Mouse (Mus musculus) ovary, postnatal 14 days (tissue): ENCODE data around the gene Cfap54.

Experiments used
- DNase-seq: peaks from one replicate; pipeline ENCODE4 v3.0.0; 2022; ENCODE audit warnings: low spot score

Cfap54 gene

GRCm38 (mm10) chr10:93053315-93053714 lies 28.1 kb downstream of the Cfap54 start:
- DNase-seq, result no peak

DNA sequence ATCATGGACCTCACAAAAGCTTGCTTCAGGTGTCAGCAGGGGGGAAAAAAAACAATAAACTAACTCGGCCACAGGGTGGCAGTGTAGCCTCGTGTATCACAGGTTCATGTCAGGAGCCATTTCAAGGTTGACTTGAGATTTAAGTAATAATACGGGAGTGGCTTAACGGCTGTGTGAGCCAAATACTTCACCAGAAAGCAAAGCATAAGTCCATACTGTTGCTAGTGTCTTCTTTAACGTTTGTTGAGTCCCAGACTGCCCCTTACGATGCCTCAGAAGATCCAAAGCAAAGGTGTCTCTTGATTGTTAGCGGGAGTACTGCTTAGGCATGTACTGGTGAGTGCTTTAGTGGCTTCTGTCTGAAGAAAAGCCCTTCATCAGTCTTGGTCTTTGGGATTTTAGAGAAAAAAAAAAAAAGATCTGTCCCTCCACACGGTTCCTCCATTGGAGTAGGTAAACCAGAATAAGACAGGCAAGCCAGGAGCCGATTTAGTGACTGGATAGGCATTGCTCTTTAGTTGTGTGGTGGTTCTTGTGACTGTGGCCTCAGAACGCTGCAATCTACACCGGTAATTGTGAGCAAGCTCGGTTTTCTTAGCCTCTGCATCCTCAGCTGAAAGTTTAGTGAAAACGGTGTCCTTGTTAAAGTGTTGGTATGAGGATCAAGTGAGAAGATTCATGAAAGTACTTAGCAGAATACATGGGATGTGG lies 30.2 kb downstream of the Cfap54 start:
- peak; percentile 69 for DNase-seq

- DNase-seq, result no peak
Measured at GRCm38 (mm10) chr10:93050571-93050970, 30.8 kb downstream of the Cfap54 start.

- DNase-seq, result no peak
Measured at GRCm38 (mm10) chr10:93043195-93043594, 38.2 kb downstream of the Cfap54 start.

- no peak for DNase-seq
Measured at GRCm38 (mm10) chr10:93041850-93042249, 39.6 kb downstream of the Cfap54 start.

DNA sequence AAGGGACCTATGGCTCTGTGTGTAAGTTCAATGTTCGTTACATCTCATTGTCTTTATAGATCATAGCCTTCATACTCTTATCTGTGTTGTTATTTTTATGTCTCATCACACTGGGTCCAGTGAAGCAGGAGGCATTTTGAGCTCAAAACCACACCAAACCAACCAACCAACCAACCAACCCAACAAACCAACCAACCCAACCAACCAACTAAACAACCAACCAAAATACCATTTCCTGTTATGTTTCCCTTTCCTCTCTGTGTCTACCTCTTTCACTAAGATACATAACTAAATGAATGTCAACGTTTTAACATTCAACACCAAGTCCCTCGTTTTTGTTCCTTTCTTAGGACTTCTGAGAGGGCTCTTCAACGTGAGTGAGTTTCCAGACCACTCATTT lies 40.0 kb downstream of the Cfap54 start:
- DNase-seq, result no peak

DNA sequence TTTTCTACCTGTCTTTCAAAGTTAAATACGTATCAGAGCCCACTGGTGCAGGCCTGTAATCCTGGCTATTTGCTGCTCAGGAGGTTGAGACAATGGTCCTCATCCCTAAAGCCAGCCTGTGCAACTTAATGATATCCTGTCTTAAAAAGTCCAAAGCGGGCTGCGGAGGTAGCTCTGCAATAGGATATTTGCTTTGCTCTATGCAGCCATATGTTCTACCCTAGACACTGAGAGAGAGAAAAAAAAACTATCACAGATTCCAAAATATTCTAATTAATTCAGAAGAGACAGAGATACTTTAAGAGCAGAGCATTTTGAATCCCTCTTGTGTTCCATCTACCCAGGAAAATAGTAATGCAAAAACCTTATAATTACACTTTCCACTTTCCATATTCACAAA lies 44.9 kb downstream of the Cfap54 start:
- no peak for DNase-seq

DNA sequence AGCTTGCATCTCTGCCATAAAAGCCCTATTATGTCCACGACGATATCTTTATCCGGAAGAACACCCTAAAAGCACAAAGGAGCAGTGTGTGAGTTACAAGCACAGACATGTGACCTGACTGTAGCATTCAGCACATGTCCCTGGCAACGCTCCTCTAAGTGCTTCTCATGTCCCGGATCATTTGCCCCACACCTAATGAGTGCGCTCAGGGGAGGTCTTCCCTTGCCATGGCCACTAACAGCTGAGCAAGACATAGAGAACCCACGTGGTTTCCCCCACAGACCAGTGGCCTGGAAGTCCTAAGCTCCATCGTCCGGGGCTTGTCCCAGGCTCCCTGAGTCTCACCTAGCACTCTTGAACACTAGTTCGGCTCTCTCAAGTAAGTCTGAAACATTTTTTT lies 45.9 kb downstream of the Cfap54 start:
- DNase-seq, result no peak

DNA sequence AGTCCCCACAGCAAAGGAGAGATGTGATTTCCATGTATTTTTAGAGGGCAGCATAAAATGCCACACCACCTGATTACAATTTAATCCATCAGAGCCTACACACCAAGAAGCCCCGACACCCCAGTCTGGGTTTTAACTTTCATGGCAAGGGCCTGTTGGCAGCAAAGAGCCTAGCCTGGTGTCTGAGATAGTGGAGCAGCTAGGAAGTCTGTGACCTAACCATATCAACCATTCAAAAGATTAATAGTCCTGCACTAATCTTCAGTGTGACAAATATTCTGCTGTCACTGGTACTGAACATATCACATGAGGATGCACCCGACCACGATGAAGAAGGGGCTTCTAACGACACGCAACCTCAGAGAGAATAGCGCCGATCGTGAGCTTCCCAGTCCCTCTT lies 58.1 kb downstream of the Cfap54 start:
- no peak for DNase-seq

GRCm38 (mm10) chr10:93014059-93014795 lies 67.2 kb downstream of the Cfap54 start:
- peak; percentile 55 for DNase-seq

GRCm38 (mm10) chr10:93011085-93011484 lies 70.3 kb downstream of the Cfap54 start:
- DNase-seq, result no peak

DNA sequence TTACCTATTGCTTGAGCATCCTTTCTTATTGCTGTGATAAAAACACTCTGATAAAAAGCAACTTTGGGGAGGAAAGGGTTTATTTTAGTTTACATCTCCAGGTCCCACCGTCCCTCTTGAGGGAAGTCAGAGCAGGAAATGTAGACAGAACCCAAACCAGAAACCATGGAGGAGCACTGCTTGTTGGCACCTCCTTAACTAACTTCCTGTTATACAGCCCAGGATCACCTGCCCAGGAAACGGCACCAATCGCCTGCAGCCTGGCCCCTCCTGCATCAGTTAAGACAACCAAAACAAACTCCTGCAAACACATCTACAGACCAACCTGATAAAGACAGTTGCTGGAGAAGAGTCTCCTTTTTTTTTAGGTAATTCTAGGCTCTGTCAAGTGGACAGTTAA lies 74.4 kb downstream of the Cfap54 start:
- DNase-seq, result no peak

- no peak for DNase-seq
Measured at GRCm38 (mm10) chr10:93006405-93006804, 75.0 kb downstream of the Cfap54 start.

DNA sequence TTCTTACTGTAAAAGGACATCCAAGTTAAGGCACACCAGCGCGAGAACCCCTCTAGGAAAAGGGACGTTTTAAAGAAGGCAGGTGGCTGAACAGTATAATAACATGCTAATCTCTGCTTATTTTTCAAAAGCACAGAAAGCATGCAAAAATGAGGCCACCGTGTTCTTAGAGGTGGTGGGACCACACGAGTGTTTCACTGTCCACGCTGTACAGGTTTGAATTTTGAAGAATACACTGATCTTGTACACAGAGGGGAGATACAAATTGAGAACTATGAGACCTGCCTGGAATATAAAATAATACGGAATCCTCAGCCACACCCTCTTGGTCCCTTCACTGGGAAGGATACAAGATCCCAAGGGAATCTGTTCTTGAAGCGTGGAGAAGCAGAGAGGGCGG lies 82.9 kb downstream of the Cfap54 start:
- DNase-seq, result no peak

DNA sequence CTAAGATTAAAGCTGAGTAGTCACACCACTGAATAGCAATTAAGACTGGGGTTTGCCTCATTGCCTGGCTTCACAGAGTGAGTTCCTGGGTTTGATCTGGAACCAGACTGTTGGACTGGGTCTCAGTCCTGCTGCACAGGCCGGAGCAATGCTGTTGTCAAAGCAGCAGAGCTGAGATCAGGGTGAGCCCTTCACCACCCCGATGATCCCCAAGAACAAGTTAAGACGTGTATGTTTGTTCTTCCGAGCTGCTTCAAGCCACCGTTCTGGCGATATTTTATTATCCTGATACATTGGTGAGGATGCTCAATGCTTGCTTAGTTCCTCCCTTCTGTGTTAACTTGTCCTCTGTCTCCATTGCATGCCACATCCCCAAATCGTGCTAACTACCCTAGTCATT lies 86.2 kb downstream of the Cfap54 start:
- DNase-seq, result no peak

- DNase-seq, result no peak
Measured at GRCm38 (mm10) chr10:92994340-92994739, 87.1 kb downstream of the Cfap54 start.

- no peak for DNase-seq
Measured at GRCm38 (mm10) chr10:92992526-92992925, 88.9 kb downstream of the Cfap54 start.

DNA sequence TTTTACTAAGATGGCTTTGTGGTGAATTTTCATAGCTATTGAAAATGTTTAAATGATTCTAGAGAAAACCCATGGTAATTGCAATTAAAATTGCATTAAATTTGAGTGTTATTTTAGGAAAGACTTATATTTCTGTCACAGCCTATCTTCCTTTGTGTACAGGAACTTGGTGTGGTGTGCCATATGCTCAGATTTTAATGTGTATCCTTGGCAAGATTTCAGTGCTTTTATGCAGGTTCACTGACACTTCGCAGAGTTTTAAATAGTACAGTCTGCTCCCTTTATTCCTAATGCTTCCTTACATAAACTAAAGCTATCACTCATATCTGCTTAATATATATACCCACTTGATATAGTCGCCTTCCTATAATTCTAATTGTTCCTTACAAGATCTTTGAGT lies 90.8 kb downstream of the Cfap54 start:
- DNase-seq, result no peak

DNA sequence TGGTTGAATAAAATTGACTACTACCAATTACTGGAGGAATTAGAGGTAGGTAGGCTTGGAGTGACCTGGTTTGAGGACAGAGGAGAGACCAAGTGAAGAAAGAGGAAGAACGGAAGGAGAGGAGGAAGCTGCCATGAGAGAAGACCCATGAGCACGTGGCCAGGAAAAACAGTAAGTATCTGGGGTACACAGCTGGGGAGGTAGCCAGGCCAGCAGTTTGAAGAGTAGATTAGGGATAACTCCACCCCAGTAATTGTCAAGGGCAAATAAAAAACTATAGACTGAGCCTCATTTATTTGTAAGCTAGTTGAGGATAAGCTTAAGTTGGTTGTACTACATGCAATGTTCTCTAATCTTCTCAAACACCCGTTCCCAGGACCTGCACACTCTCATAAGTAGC lies 116.3 kb downstream of the Cfap54 start:
- no peak for DNase-seq

DNA sequence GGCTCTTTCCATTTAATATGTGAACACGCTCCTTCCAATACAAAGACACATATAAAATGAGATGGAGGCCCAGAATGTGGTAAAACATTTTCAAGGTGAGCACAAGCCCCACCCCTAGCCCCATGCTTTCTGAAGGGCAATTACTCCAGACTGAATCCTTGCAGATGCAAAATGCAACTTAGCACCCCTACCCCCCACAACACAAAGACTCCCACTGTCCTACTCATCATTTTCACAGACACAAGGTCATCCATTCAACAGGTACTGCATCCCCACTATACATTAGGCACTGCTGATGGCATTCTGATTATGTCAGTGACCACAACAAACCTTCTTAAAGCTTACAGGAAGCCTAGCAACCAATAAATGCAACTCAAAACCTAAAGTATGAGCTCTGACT lies 131.4 kb downstream of the Cfap54 start:
- DNase-seq, result no peak

DNA sequence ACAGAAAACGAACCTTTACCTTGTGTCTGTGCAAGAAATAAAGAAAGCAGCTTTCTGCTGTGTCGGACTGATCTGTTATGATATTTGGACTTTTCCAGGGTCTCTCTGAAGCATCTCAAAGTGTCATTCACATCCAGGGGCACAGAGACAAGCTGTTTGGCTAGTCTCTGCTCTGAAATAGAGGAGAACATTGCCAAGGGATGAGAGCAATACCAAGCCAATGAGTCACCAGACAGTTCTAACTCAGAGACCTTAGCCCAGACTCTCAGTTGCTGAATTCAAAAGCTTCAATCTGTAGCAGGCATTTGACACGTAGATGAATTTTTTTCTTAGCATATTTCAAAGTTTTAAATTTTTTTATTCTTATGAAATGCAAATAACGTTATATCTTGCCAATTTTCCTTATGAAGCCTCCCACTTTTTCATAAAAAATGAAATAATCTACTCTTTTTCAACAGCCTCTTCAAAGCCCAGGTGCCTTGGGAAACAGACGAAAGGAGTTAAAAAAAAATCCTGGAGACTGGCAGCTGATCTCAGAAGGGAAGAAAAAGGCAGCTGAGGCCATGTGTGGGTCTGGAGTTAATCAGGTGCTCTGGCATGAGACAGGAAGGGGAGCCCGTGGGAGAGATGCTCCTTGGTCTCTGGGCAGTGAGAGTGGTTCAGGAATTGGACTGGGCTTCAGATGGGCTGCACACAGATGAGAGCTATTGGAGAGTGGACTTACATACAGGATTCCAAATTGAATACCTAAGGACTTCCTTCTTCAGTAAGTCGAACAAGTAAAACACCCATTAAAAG lies 138.4 kb downstream of the Cfap54 start:
- DNase-seq, result no peak

DNA sequence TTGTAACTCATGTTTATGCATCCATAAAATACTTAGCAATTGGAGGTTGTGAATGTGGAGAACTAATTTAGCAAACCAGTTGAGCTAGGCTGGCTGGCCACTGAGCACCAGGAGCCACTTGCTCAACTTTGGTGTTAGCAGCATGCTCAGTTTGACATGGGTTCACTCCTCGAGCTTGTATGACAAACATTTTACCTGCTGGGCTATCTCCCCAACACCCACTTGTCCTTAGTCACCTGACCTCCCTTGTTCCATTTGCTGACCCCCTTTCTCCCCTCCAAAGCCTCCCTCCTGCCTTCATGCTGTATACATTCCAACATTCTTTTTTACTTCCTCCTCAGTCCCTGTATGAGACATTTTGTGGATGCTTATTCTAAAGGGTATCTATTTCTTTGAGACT lies 139.8 kb downstream of the Cfap54 start:
- DNase-seq, result no peak

DNA sequence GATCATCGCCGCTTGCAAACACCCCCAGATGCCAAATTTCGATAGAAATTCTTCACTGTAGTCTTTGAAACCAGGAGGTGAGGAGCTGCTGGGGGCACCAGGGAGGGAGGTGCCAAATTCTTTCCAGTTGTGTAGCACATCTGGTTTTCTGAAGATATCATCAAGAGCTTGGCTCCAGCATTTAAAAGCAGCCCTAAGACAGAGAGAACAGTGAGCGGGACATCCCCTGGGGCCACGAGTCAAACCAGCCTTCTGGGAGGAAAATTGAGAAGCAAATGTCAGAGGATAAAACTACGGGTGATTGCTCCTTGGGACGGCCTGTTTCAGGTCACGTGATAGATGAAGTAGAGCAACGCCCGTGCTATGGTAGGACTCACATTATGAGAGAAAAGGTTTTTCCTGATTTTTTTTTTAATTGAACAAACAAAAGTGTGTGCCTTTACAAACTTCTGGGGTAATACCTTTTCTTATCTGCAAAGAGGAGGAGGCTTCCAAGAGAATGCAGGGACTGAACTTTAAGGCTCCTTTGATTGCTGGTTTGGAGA lies 143.6 kb downstream of the Cfap54 start:
- no peak for DNase-seq
